Mouse (Mus musculus): ENCODE data around the gene Olfr598.
"Not testable (repeated sequence)": the region's sequence is repeated elsewhere in the genome, so short reads cannot be mapped to it uniquely, and the experiment has no call there.

Gene Olfr598

DNA sequence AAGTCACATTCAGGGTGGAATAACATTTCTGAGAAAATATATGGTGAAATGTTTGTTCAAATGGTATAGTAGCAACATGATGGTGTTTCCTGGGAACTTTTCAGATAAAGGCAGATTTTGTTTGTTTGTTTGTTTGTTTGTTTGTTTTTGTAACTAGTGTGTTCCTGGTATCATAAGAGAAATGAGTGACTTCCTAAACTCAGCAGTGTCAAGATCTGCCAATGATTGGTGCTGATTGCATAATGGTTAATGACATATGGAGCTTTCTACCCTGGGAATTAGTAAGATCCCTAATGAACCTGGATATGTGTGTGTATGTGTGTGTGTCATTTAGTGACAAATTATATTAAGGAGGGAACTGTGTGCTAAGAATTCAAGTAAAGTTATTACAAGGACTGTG, at the start of gene Olfr598:
Olfr598 (plus strand) TSS at position 301 of the 400 bp plus-strand sequence.
- no peak for DNase-seq (ENCODE audit: extremely low read depth, insufficient read length, low spot score)

DNA sequence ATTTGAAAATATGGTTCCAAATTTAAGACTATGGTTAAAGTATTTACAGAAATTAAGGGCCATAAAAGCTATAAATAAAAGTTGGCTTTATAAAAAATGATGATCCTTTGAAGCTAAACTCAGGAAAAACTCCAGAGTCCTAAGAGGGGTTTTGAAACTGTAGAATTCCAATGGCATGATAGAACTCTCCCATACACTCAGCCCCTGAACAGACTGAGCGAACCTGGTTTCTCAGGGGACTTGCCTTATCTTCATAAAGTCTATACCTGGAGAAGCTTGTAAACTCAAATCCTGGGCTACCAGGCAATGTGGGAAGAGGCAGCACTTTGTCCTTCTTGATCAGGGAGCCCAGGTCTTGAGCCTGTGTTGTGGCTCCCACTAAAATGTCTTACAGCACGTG, 18.0 kb upstream of the Olfr598 start, which contains the start of gene Olfr596:
Olfr596 (plus strand) TSS at position 301 of the 400 bp plus-strand sequence.
- not testable (repeated sequence) for DNase-seq (ENCODE audit: extremely low read depth, insufficient read length, low spot score)

DNA sequence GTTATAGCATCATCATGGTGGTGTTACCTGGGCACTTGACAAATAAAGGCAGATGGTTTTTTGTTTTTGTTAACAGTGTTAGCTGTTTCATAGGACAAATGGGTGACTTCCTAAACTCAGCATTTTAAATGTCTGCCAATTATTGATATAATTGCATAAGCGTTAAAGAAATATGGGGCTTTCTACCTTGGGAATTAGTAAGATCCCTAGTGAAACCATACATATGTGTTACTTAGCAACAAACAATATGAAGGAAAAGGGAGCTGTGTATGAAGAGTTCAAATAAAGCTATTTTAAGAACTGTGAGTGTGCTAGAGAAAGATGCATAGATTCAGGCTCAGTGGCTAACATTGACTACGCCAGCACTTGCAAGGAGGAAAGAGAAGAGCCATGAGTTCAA, 7.4 kb upstream of the Olfr598 start, which contains the start of gene Olfr597:
Olfr597 (plus strand) TSS at position 301 of the 400 bp plus-strand sequence.
- DNase-seq (ENCODE audit: extremely low read depth, insufficient read length, low spot score): not testable (repeated sequence)

DNA sequence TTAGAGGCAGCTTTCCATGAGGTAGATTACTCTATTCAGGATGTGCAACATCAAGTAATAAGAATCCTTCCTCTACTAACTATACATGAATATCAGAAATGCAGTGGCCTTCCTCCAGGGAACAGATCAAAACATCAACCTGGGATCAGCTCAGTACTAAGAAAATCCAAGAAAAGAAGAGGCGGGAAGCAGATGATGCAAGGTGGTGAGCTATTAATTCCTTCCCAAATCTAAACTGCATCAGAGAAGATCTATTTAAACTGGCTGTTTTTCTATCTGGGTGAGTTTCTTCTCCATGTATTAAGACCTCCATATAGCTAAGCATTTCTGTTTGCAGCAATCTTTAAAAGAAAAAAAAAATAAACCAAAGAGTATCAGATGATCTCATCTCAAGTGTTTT, 12.2 kb downstream of the Olfr598 start, which contains the start of gene Olfr599:
Olfr599 (plus strand) TSS at position 301 of the 400 bp plus-strand sequence.
- no peak for DNase-seq (ENCODE audit: extremely low read depth, insufficient read length, low spot score)

DNA sequence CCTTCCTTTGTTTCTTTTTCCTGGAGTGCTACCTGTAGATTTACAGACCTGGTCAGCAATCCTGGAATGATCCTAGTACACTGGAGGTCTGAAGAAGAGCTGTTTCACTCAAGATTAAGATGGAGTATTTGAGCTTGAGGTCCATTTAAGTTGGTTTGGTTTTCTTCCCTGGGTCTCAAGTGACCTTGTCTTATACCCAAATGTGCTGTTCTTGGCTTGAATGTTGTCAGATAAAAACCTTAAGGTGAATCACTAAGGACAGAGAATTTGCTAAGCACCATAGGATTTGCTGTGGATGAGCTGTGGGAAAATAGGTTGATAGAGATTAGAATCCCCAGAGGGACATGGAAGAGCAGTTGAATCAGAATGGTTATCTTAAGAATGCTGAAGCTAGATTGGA, 26.2 kb downstream of the Olfr598 start, which contains the start of gene Olfr600:
Olfr600 (minus strand) TSS at position 101 of the 400 bp plus-strand sequence.
- no peak for DNase-seq (ENCODE audit: extremely low read depth, insufficient read length, low spot score)

DNA sequence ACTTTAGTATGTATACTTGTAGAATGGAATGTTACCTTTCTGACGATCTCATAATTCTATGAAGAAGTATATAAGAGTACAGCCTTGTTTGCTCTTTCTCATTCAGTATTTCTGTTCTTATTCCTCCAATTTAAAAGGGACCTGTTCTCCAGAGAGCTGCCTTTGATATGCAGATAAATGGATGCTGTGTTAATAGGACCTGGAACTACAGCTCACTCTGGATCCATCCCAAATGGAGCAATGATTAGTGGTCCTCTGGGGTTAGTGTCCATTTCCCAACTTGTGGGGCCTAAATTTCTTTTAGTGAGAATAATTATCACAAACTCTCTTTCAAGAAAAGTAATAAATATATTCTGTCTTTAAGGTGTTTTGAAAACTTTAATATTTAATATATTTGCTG, 39.2 kb downstream of the Olfr598 start, which contains the start of gene Olfr601:
Olfr601 (minus strand) TSS at position 101 of the 400 bp plus-strand sequence.
- DNase-seq (ENCODE audit: extremely low read depth, insufficient read length, low spot score): no peak
